Mouse (Mus musculus) lung, adult 2 months (tissue): ENCODE results near the gene Gm3776.
"Not testable (repeated sequence)": the region's sequence is repeated elsewhere in the genome, so short reads cannot be mapped to it uniquely, and the experiment has no call there.

Experiments used
- CTCF ChIP-seq: fragments of 200-500 bp; IDR thresholded peaks from 2 replicates; pipeline ENCODE4 v1.5.1; 2011; ENCODE audit warnings: mild to moderate bottlenecking, low read length, control low read depth; ENCODE audit not compliant: insufficient read depth
- POLR2A ChIP-seq: fragments of 200-500 bp; IDR thresholded peaks from 2 replicates; pipeline ENCODE4 v1.6.1; 2011; ENCODE audit warnings: low read depth, mild to moderate bottlenecking, control low read depth, low read length, borderline replicate concordance; ENCODE audit errors: extremely low read depth

- not testable (repeated sequence) for TF ChIP-seq CTCF, POLR2A
Observed at GRCm38 (mm10) chr9:78293683-78294082, 36.8 kb downstream of the Gm3776 start.
